Mouse (Mus musculus): ENCODE data around the gene Serpinb1c. TPM values are rescaled to one million over a fixed set of nuclear protein-coding genes. Genes with fewer than 3 reads are reported as not detected.

Serpinb1c gene
- total RNA-seq, 4 experiments from 2014 or later: not detected

Other genes starting within 250 kb of the Serpinb1c start
- gene Mylk4, start 114.3 kb downstream of the Serpinb1c start, total RNA-seq (2022): under 1 TPM; 0.33 to 0.89 (median 0.80) TPM
- gene Wrnip1, start 96.2 kb downstream of the Serpinb1c start, total RNA-seq (2022): 10 to 100 TPM; 53.1 to 65.3 (median 59.2) TPM
- not detected for gene D930007J09Rik, start 95.4 kb downstream of the Serpinb1c start, total RNA-seq (2022)
- 10 to 100 TPM in 1 of 4 experiments, 1 to 10 TPM in 3; 6.4 to 10.4 (median 7.5) TPM for gene Serpinb1a, start 47.0 kb downstream of the Serpinb1c start, total RNA-seq (2022)
- 1 to 10 TPM; 1.2 to 1.6 (median 1.3) TPM for gene Serpinb6b, start 67.0 kb upstream of the Serpinb1c start, total RNA-seq (2022)
- 1 to 10 TPM; 4.7 to 6.2 (median 5.7) TPM for gene Serpinb9, start 105.0 kb upstream of the Serpinb1c start, total RNA-seq (2022)
- not detected for gene Serpinb9b, start 129.2 kb upstream of the Serpinb1c start, total RNA-seq (2022)
- 1 to 10 TPM; 1.5 to 2.4 (median 1.7) TPM for gene Serpinb1b, start 180.4 kb upstream of the Serpinb1c start, total RNA-seq (2022)